Mouse (Mus musculus) liver, embryonic 14 days (tissue): ENCODE data around the gene Acsl4. TPM values are rescaled to one million over a fixed set of nuclear protein-coding genes. Genes with fewer than 3 reads are reported as not detected.

Experiments
- polyA plus RNA-seq: library from polyadenylated mRNA; depleted of rRNA; stranded (reverse); fragments of >200 nt; gene quantifications from 2 replicates; pipeline ENCODE4 v1.2.3, GENCODE M21; 2012; rRNA removed

Gene Acsl4
- polyA plus RNA-seq = 7.0 and 8.5 TPM in 2 replicates

DNA sequence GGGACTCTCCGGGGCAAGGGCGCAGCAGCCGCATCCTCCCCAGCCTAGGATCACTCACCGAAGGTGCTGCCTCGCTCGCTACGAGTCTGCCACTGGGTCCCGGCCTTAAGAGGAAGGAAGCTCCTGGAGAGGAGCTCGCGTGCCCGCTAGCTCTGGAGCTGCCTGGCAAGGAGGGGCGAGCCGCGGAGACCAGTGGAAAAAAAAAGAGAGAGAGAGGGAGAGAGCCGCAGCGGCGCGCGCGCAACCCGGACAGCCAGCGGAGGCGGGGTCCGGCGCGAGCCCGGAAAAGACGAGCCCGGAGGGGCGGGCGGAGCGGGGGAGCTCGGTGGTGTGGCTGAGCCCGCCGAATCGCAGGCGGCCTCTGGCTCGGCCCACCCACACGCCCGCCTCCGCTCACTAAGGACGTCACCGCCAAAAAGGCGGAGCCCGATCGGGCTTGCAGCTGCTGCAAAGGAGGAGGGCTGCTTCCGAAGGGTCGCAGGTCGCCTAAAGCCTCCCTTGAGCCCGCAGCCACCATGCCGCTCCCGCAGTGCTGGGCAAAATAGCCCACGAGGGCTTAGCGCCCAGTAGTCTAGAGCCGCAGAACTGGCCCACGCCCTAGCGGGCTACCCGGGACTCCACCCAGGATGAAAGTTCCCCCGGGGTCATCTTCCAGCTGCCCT lies at the start of gene Acsl4:
Gene Acsl4 (minus strand): TSS at position 289 of the 662 bp plus-strand sequence.

DNA sequence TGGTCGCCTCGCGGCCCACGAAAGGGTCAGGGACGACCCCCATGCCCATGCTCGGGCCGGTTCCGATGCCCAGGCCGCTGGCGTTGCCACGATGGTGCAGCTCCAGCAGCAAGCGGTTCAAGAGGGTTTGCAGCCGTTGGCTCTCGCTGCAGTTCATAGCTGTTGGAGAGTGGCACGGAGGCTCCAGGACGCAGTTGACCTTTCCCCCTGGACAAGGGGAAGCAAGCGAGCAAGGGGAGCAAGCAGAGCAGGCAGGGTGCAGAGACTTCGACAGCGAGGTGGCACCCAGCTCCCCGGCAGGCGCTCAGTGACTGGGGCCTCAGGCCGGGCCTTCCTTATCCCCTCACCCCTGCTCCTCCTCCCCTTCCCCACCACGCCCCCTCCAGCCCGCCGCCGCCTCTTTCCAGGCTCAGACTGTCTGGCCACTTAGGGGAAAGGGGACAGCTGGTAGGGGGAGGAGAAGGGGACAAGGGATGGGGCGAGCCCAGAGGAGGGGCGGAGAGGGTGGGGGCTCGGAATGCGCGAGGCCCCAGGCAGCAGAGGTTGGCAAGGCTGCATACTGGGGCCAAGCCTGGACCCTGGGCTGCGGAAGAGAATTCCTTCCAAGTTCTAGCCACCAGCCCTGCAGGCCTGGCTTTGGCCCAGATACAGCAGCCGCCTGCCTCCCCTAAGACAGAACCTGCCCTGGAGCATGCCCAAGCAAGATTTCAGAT lies 84.3 kb downstream of the Acsl4 start, which contains the start of gene Kcne1l:
Gene Kcne1l (minus strand): TSS at position 426 of the 713 bp plus-strand sequence.

Other genes with a start within 250 kb of the Acsl4 start
- under 0.01 TPM in 1 of 2 replicates, not detected in the other for gene Gucy2f, start 193.6 kb downstream of the Acsl4 start, polyA plus RNA-seq
- 2.5 and 3.0 TPM in 2 replicates for gene Nxt2, start 163.8 kb downstream of the Acsl4 start, polyA plus RNA-seq
- gene Kcne1l, start 84.2 kb downstream of the Acsl4 start, polyA plus RNA-seq = 0.52 and 0.76 TPM in 2 replicates